Mouse (Mus musculus) 3134 (cell line): ENCODE measurements around the gene Rfc1.
"Not testable (repeated sequence)": the region's sequence is repeated elsewhere in the genome, so short reads cannot be mapped to it uniquely, and the experiment has no call there.

Source experiments
- DNase-seq: peaks from one replicate; pipeline ENCODE4 v3.0.0-alpha.2; 2011; ENCODE audit warnings: low spot score; ENCODE audit not compliant: insufficient read length; ENCODE audit errors: extremely low read depth

Gene Rfc1

DNA sequence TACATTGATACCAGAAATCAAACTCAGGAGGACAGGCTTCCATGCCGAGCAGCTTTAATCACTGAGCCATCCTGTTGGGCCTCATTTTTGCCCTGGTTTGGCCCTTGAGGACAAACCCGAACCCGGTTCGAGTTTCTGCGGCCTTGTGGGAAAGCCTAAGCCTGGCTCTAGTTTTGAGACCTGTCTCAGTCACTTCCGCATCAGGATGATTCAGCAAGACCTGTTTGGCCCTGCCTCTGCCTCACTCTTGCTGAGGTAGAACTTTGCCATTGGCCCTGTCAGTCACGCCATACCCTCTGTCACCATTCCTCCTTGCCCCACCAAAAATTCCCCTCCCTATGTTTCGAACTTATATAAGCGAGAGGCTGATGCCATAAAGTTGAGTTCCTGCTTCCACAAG, 35.3 kb downstream of the Rfc1 start:
- DNase-seq = no peak

DNA sequence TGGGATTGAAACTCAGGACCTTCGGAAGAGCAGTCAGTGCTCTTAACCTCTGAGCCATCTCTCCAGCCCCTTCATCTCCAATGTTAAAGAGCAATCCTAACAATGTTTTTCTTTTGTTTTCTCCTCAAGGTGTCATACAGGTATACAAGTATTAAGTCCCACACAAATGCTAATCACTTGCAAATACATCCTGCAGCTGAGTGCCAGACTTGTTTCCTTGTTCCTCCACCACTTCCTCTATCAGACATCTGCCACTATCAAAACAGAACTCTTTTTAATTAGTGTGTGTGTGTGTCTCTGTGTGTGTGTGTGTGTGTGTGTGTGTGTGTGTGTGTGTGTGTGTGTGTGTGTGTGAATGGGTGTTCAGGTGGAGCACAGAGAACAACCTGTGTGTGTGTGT, 35.8 kb downstream of the Rfc1 start:
- not testable (repeated sequence) for DNase-seq

DNA sequence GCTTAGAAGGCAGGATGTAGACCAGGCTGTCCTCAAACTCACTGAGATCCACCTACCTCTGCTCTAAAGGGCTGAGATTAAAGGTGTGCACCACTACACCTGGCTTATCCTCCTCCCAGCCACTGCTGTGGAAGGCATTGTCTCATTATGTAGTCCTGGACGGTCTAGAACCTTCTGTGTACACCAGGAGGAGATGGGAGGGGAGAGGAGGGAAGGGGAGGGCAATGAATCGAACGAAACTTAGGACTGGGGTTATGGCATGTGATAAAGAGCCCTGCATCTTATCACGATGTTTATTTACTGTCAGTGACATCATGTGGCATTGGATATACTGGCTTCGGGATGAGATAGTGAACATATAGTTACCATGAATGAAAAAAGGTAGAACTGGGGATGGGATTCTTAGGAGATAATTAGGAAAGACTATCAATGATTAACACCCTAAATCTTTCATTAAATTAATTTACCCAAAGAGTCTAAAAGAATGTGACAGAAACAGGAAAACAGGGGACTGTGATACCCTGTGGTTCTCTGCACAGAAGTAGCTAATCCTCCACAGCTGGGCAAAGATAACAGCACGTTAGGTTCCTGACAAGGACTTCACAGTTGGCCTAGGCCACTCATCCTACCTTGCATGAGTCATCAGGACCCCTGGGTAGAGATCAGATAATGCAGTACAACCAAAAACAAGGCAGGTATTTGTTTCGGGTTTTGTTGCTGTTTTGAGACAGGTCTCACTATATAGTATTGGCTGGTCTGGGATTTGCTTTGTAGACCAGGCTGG, 37.1 kb downstream of the Rfc1 start:
- DNase-seq = no peak

GRCm38 (mm10) chr5:65294270-65294669, 41.2 kb downstream of the Rfc1 start:
- no peak for DNase-seq

- DNase-seq = no peak
Observed at GRCm38 (mm10) chr5:65293627-65294026, 41.8 kb downstream of the Rfc1 start.

DNA sequence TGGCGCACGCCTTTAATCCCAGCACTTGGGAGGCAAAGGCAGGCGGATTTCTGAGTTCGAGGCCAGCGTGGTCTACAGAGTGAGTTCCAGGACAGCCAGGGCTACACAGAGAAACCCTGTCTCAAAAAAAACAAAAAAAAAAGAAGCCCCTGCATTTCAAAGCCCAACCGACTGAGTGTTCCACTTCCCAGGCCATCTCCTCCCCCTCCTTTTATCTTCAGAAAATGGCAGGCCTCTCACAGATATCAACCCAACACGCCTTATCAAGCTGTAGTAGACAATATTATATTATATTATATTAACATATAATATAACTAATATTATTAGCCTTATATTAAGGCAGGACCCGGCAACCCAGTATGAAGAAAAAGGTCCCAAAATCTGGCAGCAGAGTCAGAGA, 46.5 kb downstream of the Rfc1 start:
- DNase-seq = not testable (repeated sequence)

DNA sequence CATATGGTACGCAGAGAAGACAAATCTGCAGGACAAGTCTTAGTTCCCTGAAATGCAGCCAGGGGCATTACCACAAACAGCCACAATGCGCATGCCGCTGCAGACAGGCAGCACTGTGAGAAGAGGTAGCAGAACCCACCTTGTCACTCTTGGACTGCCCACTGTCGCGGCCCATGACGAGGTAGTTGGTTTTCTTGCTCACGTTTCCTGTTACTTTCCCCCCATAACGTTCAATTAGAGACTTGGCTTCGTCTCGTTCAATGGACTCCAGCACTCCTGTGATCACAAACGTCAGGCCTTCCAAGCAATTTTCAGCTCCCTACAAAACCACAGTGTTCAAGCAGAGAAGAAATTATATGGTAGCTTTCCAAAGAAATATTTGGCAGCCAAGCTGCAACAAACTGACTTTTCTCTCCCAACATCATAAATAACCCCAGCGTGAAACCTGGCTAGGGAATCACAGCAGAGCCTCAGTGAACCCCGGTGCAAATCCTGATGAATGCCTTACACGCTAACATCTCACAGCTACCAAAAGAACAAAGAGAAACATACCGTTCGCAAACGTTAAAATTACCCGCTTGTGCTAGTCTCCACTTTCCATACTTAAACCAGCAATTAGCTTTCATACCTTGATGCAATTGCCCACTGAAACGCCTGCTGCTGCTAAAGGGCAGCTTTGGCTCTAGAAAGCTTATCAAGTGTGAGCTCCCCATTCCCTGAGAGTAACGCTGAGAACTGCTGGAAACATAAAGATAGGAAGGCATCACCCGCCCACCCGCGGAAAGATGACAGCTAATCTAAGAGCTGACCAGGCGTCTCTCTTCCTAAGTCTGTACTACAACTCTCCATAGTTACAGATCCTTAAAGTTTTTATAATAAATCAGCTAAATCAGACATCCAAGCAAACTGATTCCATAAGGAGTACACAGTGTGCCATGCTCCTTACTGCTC, 47.4 kb downstream of the Rfc1 start:
- DNase-seq = no peak

- DNase-seq = peak; percentile 22
Observed at GRCm38 (mm10) chr5:65284171-65284570, 51.3 kb downstream of the Rfc1 start.

DNA sequence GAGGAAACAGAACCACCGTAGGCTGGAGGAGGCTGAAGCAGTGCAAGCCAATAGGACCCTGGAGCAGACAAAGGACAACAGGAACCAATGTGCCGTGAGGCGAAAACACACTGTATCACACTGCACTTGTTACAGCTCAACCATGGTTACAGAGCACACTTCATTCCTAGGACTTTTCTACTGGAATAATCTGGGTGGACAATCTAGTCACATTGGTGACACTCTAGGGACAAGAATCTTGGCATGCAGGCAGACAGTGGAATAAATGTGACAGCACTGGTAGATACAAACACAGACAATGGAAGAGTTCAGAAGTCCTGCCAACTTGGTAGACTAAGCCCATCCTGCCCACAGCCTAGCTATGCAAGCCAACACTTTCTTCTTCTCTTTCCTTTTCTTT, 54.3 kb downstream of the Rfc1 start:
- no peak for DNase-seq

- DNase-seq = no peak
Observed at GRCm38 (mm10) chr5:65279133-65279651, 56.3 kb downstream of the Rfc1 start.

DNA sequence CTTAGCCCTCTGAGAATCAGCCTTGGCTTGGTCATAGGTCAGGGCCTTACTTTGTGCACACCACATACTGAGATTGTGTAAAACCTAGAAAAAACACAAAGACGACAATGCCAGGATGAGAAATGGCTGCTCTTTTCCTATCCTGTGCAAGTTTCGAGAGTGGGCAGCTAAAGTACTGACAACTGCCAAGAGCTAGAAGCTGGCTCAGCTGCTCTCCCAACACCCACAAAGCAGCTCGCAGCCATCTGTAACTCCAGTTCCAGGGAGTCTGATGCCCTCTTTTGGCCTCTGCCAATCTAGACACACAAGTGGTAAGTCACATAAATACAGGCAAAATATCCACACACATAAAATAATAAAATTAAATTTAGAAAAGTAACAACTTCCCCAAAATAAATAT, 61.5 kb downstream of the Rfc1 start:
- DNase-seq = no peak

- DNase-seq = no peak
Observed at GRCm38 (mm10) chr5:65257910-65258505, 77.5 kb downstream of the Rfc1 start.

GRCm38 (mm10) chr5:65250185-65250855, 85.2 kb downstream of the Rfc1 start:
- DNase-seq = no peak

DNA sequence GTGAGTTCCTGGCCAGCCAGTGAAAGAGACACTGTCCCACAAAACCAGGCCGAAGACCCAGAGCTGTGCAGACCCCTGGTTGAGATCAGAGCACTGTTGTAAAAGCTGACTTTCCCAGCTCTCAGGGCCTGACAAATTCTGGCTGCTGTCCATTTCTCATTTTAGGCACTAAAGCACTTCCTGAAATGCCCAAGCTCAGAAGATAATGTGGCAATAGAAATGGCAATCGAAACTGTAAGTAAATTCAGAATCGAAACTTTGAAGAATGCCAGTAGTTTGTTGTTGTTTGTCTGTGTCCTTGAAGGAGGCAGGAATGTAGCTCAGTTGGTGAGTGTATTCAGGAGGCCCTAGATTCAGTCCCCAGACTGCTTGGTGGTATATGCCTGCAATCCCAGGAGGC, 88.2 kb downstream of the Rfc1 start:
- no peak for DNase-seq

DNA sequence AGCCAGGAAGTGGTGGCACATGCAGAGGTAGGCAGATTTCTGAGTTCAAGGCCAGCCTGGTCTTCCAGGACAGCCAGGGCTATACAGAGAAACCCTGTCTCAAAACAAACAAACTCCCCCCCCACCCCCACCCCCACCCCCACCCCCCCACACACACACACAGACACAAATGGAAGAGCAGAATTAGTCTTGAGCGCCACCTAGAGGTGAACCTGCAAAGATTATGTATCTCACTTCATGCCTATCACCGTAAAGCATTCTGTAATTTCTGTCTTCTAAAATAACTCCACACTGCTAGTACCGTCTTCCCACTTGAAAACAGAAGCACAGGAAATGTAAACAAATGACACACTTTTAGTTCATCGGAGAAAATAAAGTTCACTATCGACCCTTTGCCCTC, 92.7 kb downstream of the Rfc1 start:
- DNase-seq = no peak

- no peak for DNase-seq
Observed at GRCm38 (mm10) chr5:65231289-65232003, 104.0 kb downstream of the Rfc1 start.

DNA sequence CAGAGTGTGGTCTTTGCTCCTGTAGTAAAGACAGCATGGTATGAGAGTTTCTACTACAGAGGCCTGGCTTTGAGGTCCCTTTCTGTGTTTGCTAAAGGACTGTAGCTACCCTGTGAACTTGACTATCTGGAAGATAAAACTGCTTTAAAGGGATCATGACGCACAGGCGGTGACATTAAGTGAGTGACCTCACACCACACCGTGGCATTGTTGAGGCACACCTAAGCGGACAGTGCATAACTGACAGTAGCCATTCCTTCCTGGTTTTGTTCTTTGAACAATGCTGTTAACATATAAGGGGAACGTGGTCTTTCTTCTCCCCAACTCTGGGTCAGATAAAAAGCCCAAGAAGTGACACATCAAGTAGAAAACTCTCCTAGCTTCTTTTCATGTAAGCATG, 111.4 kb downstream of the Rfc1 start:
- DNase-seq = no peak

DNA sequence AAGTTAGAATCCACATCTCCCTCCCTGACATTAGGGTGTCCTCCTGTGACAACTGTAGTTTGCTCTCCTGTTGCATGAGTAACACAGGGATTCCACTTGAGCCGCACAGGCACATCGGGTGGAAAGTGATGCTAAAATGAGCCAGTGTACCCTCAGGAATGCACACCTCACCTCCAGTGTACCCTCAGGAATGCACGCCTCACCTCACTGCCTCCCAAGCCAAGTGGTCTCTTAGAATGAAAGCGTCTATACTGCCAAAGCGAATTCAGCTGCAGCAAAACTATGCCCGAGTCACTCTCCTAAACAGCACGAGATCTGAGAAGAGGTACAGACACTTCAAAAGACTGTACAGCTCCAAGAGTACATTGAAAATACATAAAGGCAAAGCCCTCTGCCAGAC, 114.4 kb downstream of the Rfc1 start:
- no peak for DNase-seq

GRCm38 (mm10) chr5:65217305-65218269, 117.9 kb downstream of the Rfc1 start:
- DNase-seq = no peak
